Comparison of ENCODE assay signal across 16 mouse cellular contexts in genomic region chr17:25869498-25869897, GRCm38 (mm10). TPM values are rescaled to one million over a fixed set of nuclear protein-coding genes. Genes with fewer than 3 reads are reported as not detected.
A peak's percentile ranks its signal among the peaks of the same experiment; 100 is the strongest.
DNase-seq lines count a peak whose midpoint lies in the region.
"Had no signal": no experiment of that assay in that cellular context is flagged by ENCODE, and none has a peak within 500 bp of the region (broad histone marks: within the 10 kb centered on the region; RNA-seq: fewer than 3 reads in every experiment).

No protein-coding gene starts in this region.

- H3K27ac ChIP-seq in embryonic facial prominence, embryonic 10.5 days (replicated peaks): no peak overlapping the region

- 87% methylated on average over 8 of the region's 8 CpGs for WGBS in embryonic facial prominence, embryonic 10.5 days

- H3K4me1 ChIP-seq in embryonic facial prominence, embryonic 10.5 days: peaks cover 41% of the 10 kb centered on the region

- H3K27me3 ChIP-seq in embryonic facial prominence, embryonic 10.5 days (replicated peaks; ENCODE audit: low read depth, poor library complexity, severe bottlenecking): no peaks in the 10 kb centered on the region
- H3K27me3 ChIP-seq: embryonic facial prominence, embryonic 12.5 days; forebrain, embryonic 13.5 days; forebrain, embryonic 15.5 days had no signal

- H3K4me3 ChIP-seq in embryonic facial prominence, embryonic 10.5 days: 0 out of 2 replicates have a peak overlapping the region, but pooled peaks have one; percentile 6

- H3K36me3 ChIP-seq in embryonic facial prominence, embryonic 10.5 days (replicated peaks): no peaks in the 10 kb centered on the region
- H3K36me3 ChIP-seq: embryonic facial prominence, embryonic 12.5 days; forebrain, embryonic 15.5 days had no signal

- no peaks in the 10 kb centered on the region for H3K9me3 ChIP-seq in embryonic facial prominence, embryonic 10.5 days
- H3K9me3 ChIP-seq: embryonic facial prominence, embryonic 12.5 days; forebrain, embryonic 13.5 days; forebrain, embryonic 15.5 days had no signal

- DNase-seq in cerebellum, adult 9-11 months: peak; percentile 52
- DNase-seq in cerebellum, postnatal 36 days: no peak
- peak; percentile 21 for DNase-seq in kidney, adult 9 months
- DNase-seq in kidney, adult 11 months: no peak
- DNase-seq in embryonic facial prominence, embryonic 10.5 days (ENCODE audit: low spot score): no peak
- no peak for DNase-seq in heart, postnatal 14 days
- DNase-seq: adrenal gland, adult 2 months; adrenal gland, postnatal 10 days; adrenal gland, postnatal 25 days; cerebellum, adult 18-20 months; cerebellum, postnatal 10 days; embryo, embryonic 11 days; forebrain, postnatal 0 days had no signal

- intact Hi-C loops in heart, postnatal 14 days (cut with DNase I): loop anchor here (5.0 kb wide), 1 partner anchor 97 kb away; the partner anchor contains the start of gene Narfl

RNA-seq across cellular contexts. Expression of gene Mcrip2, which starts 0.9 kb away (rescaled TPM):
- polyA plus RNA-seq in embryonic facial prominence, embryonic 10.5 days (2016; fragmentation: Nextera tagmentation; extraction: Ambion mirVana): 17.3 and 20.2 TPM in 2 replicates
- 100 to 1,000 TPM; 226 to 230 TPM for total RNA-seq in heart, postnatal 14 days (2021)

RNA-seq across cellular contexts. Expression of gene Mettl26, which starts 5.4 kb away (rescaled TPM):
- 68.1 and 69.8 TPM in 2 replicates for polyA plus RNA-seq in embryonic facial prominence, embryonic 10.5 days (2016; fragmentation: Nextera tagmentation; extraction: Ambion mirVana)
- 10 to 100 TPM; 11.3 to 13.2 TPM for total RNA-seq in heart, postnatal 14 days (2021)

RNA-seq across cellular contexts. Expression of gene Wdr90, which starts 8.2 kb away (rescaled TPM):
- 53.8 and 56.1 TPM in 2 replicates for polyA plus RNA-seq in embryonic facial prominence, embryonic 10.5 days (2016; fragmentation: Nextera tagmentation; extraction: Ambion mirVana)
- 1 to 10 TPM; 5.2 to 5.7 TPM for total RNA-seq in heart, postnatal 14 days (2021)

RNA-seq across cellular contexts. Expression of gene Wfikkn1, which starts 11.2 kb away (rescaled TPM):
- polyA plus RNA-seq in embryonic facial prominence, embryonic 10.5 days (2016; fragmentation: Nextera tagmentation; extraction: Ambion mirVana): 7.8 and 12.6 TPM in 2 replicates
- total RNA-seq in heart, postnatal 14 days (2021): under 1 TPM; 0.91 to 1.00 TPM

RNA-seq across cellular contexts. Expression of gene Rhot2, which starts 24.8 kb away (rescaled TPM):
- polyA plus RNA-seq in embryonic facial prominence, embryonic 10.5 days (2016; fragmentation: Nextera tagmentation; extraction: Ambion mirVana): 26.3 and 27.2 TPM in 2 replicates
- 100 to 1,000 TPM; 103 to 105 TPM for total RNA-seq in heart, postnatal 14 days (2021)

Comparison
In these comparisons a context has a peak if more than half of its experiments do, and no peak if none do; other contexts are left out.
1. DNase-seq: peak in cerebellum, adult 9-11 months (single experiment) and kidney, adult 9 months (single experiment); none in cerebellum, postnatal 36 days (0 of 2), kidney, adult 11 months (single experiment), embryonic facial prominence, embryonic 10.5 days (single experiment) and heart, postnatal 14 days (0 of 2).